Mouse (Mus musculus) forebrain, embryonic 11.5 days (tissue): ENCODE results near the gene Slc6a8. TPM values are rescaled to one million over a fixed set of nuclear protein-coding genes. Genes with fewer than 3 reads are reported as not detected.
A peak's percentile ranks its signal among the peaks of the same experiment; 100 is the strongest.

ENCODE experiments used
- ATAC-seq: fragments of 200-750 bp; cut with Nextera tagmentation; replicated peaks from 2 replicates; pipeline ENCODE4 v1.8.0; 2017; ENCODE audit warnings: moderate TSS enrichment; ENCODE audit not compliant: low FRiP score
- DNase-seq: peaks from one replicate; pipeline ENCODE4 v3.0.0-alpha.2; 2017; ENCODE audit warnings: low spot score
- H3K27ac ChIP-seq: fragments of 300-500 bp; sonication (generic); 2 replicates; pipeline ENCODE4 v1.5.1; 2014; ENCODE audit warnings: low read depth, low read length
- H3K27me3 ChIP-seq: fragments of 300-500 bp; sonication (generic); 2 replicates; pipeline ENCODE4 v1.6.1; 2014; ENCODE audit warnings: mild to moderate bottlenecking, low read length, mixed read lengths; ENCODE audit not compliant: control insufficient read depth, insufficient read depth
- H3K36me3 ChIP-seq: fragments of 300-500 bp; sonication (generic); 2 replicates; pipeline ENCODE4 v1.6.1; 2014; ENCODE audit warnings: mild to moderate bottlenecking, low read length, moderate library complexity, mixed read lengths; ENCODE audit not compliant: control insufficient read depth, insufficient read depth
- H3K4me1 ChIP-seq: fragments of 300-500 bp; sonication (generic); replicated peaks from 2 replicates; pipeline ENCODE4 v1.6.1; 2014; ENCODE audit warnings: low read length, mixed read lengths; ENCODE audit not compliant: control insufficient read depth, insufficient read depth
- H3K4me2 ChIP-seq: fragments of 300-500 bp; sonication (generic); 2 replicates; pipeline ENCODE4 v1.6.1; 2014; ENCODE audit warnings: low read depth, mild to moderate bottlenecking, low read length, moderate library complexity, mixed read lengths; ENCODE audit not compliant: severe bottlenecking
- H3K4me3 ChIP-seq: fragments of 300-500 bp; sonication (generic); 2 replicates; pipeline ENCODE4 v1.5.1; 2014; ENCODE audit warnings: low read depth, low read length
- H3K9ac ChIP-seq: fragments of 300-500 bp; sonication (generic); 2 replicates; pipeline ENCODE4 v1.6.1; 2014; ENCODE audit warnings: low read length
- H3K9me3 ChIP-seq: fragments of 300-500 bp; sonication (generic); 2 replicates; pipeline ENCODE4 v1.6.1; 2016; ENCODE audit warnings: low read length, mixed read lengths; ENCODE audit not compliant: control insufficient read depth
- WGBS: fragments of 180-500 bp; shearing (Covaris S2); extraction: QIAGEN DNeasy Blood & Tissue Kit; methylation state at CpG from one replicate; pipeline ENCODE4 v1.1.7; 2014; 5-methylcytosine and 5-hydroxymethylcytosine counted together
- polyA plus RNA-seq: library from polyadenylated mRNA; unstranded; fragments of >200 nt; fragmentation: Nextera tagmentation; extraction: Ambion mirVana; gene quantifications from 2 replicates; pipeline ENCODE4 v1.2.1, GENCODE M21; 2014

The Slc6a8 gene
- polyA plus RNA-seq, 1 experiment from 2014 or later: 7.5 TPM

GRCm38 (mm10) chrX:73673619-73673967, 643 bp downstream of the Slc6a8 start:
- DNase-seq (no peak), ATAC-seq (peak; percentile 13; the same call in 1 of the 2 replicates)
- Histone ChIP-seq H3K27ac (no peak overlapping the region), H3K4me2 (peak overlapping the region; percentile 66), H3K4me1 (no peaks in the 10 kb centered on the region), H3K36me3 (no peaks in the 10 kb centered on the region), H3K4me3 (peak overlapping the region; percentile 56), H3K9ac (peak overlapping the region; percentile 70), H3K27me3 (no peaks in the 10 kb centered on the region), H3K9me3 (no peaks in the 10 kb centered on the region)
- WGBS: 26% methylated on average over 12 of the region's 42 CpGs

- peak overlapping the region; percentile 66 for H3K4me2 ChIP-seq
- H3K9ac ChIP-seq: peak overlapping the region; percentile 70
- no peaks in the 10 kb centered on the region for H3K4me1 ChIP-seq
- DNase-seq: peak; percentile 56
- no peaks in the 10 kb centered on the region for H3K9me3 ChIP-seq
- peak; percentile 45; the same call in 1 of the 2 replicates for ATAC-seq
- WGBS: 25% methylated on average over 20 of the region's 20 CpGs
- H3K27me3 ChIP-seq: no peaks in the 10 kb centered on the region
- H3K4me3 ChIP-seq: peak overlapping the region; percentile 56
- no peak overlapping the region for H3K27ac ChIP-seq
- no peaks in the 10 kb centered on the region for H3K36me3 ChIP-seq
These were observed 1.2 kb downstream of the Slc6a8 start for GRCm38 (mm10) chrX:73673968-73674661.

- H3K27ac ChIP-seq: no peak overlapping the region
- ATAC-seq (no peak), DNase-seq (no peak)
- no peaks in the 10 kb centered on the region for H3K4me1 ChIP-seq
- H3K4me3 ChIP-seq: no peak overlapping the region
- H3K4me2 ChIP-seq: peak overlapping the region; percentile 66; the same call in 1 of the 2 replicates
- H3K36me3 ChIP-seq: no peaks in the 10 kb centered on the region
- no peaks in the 10 kb centered on the region for H3K27me3 ChIP-seq
- no peak overlapping the region for H3K9ac ChIP-seq
- WGBS: 85% methylated on average over 2 of the region's 2 CpGs
- no peaks in the 10 kb centered on the region for H3K9me3 ChIP-seq
These were observed 2.3 kb downstream of the Slc6a8 start for GRCm38 (mm10) chrX:73675231-73675630.

- no peak for ATAC-seq
- H3K9ac ChIP-seq: no peak overlapping the region
- H3K4me3 ChIP-seq: no peak overlapping the region
- WGBS: 100% methylated on average over 4 of the region's 4 CpGs
- no peaks in the 10 kb centered on the region for H3K36me3 ChIP-seq
- no peaks in the 10 kb centered on the region for H3K27me3 ChIP-seq
- no peaks in the 10 kb centered on the region for H3K9me3 ChIP-seq
- no peaks in the 10 kb centered on the region for H3K4me1 ChIP-seq
- H3K4me2 ChIP-seq: no peak overlapping the region
- no peak for DNase-seq
- no peak overlapping the region for H3K27ac ChIP-seq
These were observed 3.7 kb downstream of the Slc6a8 start for GRCm38 (mm10) chrX:73676668-73677067.

- ATAC-seq (no peak), DNase-seq (no peak)
- Histone ChIP-seq H3K27ac (no peak overlapping the region), H3K27me3 (no peaks in the 10 kb centered on the region), H3K4me1 (no peaks in the 10 kb centered on the region), H3K4me2 (no peak overlapping the region), H3K36me3 (no peaks in the 10 kb centered on the region), H3K4me3 (no peak overlapping the region), H3K9me3 (no peaks in the 10 kb centered on the region), H3K9ac (no peak overlapping the region)
- 89% methylated on average over 2 of the region's 2 CpGs for WGBS
These were observed 11.2 kb downstream of the Slc6a8 start for GRCm38 (mm10) chrX:73684156-73684555.

GRCm38 (mm10) chrX:73684978-73685377, 12.0 kb downstream of the Slc6a8 start:
- Histone ChIP-seq H3K4me3 (no peak overlapping the region), H3K36me3 (no peaks in the 10 kb centered on the region), H3K4me2 (no peak overlapping the region), H3K4me1 (no peaks in the 10 kb centered on the region), H3K9me3 (no peaks in the 10 kb centered on the region), H3K9ac (no peak overlapping the region), H3K27me3 (no peaks in the 10 kb centered on the region), H3K27ac (no peak overlapping the region)
- DNase-seq (no peak), ATAC-seq (no peak)

GRCm38 (mm10) chrX:73685629-73686028, 12.7 kb downstream of the Slc6a8 start:
- H3K36me3 ChIP-seq: no peaks in the 10 kb centered on the region

GRCm38 (mm10) chrX:73690917-73691629, 18.1 kb downstream of the Slc6a8 start:
- Histone ChIP-seq H3K9me3 (no peaks in the 10 kb centered on the region), H3K36me3 (no peaks in the 10 kb centered on the region)

More at GRCm38 (mm10) chrX:73685629-73686028, 12.7 kb downstream of the Slc6a8 start:
- no peak overlapping the region for H3K9ac ChIP-seq
- DNase-seq (no peak), ATAC-seq (no peak)
- H3K27me3 ChIP-seq: no peaks in the 10 kb centered on the region
- no peaks in the 10 kb centered on the region for H3K4me1 ChIP-seq
- H3K4me3 ChIP-seq: no peak overlapping the region
- H3K4me2 ChIP-seq: no peak overlapping the region
- no peaks in the 10 kb centered on the region for H3K9me3 ChIP-seq
- whole genome bisulfite sequencing: 96% methylated on average over 3 of the region's 3 CpGs
- no peak overlapping the region for H3K27ac ChIP-seq

More at GRCm38 (mm10) chrX:73690917-73691629, 18.1 kb downstream of the Slc6a8 start:
- Histone ChIP-seq H3K4me2 (no peak overlapping the region), H3K27ac (no peak overlapping the region), H3K27me3 (no peaks in the 10 kb centered on the region), H3K9ac (no peak overlapping the region), H3K4me1 (no peaks in the 10 kb centered on the region), H3K4me3 (no peak overlapping the region)
- peak; percentile 54 for DNase-seq
- WGBS: 81% methylated on average over 5 of the region's 5 CpGs
- no peak for ATAC-seq
